Mouse (Mus musculus): Measurements from ENCODE around the gene Sirt5.

GRCm38 (mm10) chr13:43374918-43375432 is 9.7 kb downstream of the Sirt5 start:
- TF ChIP-seq CTCF (conservative IDR thresholded peaks at IDR 0.05; ENCODE audit: insufficient read depth, insufficient read length, low read depth, low read length) (no peak), POLR2A (IDR thresholded peaks at IDR 0.05; ENCODE audit: low read depth, low read length) (no peak)
